Mouse (Mus musculus): ENCODE measurements around the gene Farp1. TPM values are rescaled to one million over a fixed set of nuclear protein-coding genes. Genes with fewer than 3 reads are reported as not detected.

Farp1 gene
- total RNA-seq, 2 experiments from 2014 or later = 17.5 to 27.5 TPM

- no peak for DNase-seq
Observed at GRCm38 (mm10) chr14:121057750-121058149, 22.8 kb downstream of the Farp1 start.

DNA sequence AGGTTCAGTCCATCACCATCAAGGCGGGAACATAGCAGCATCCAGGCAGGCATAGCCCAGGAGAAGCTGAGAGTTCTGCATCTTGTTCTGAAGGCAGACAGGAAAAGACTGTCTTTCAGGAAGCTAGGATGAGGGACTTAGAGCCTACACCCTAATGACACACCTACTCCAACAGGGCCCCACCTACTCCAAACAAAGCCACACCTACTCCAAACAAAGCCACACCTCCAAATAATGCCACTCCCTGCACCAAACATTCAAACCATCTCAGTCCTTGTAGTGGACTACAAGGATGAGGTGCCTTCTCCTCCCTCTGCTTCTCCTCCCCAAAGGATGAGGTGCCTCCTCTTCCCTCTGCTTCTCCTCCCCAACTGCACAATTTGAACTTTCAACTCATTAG is 23.5 kb downstream of the Farp1 start:
- no peak for DNase-seq

- peak; percentile 61 for DNase-seq
Observed at GRCm38 (mm10) chr14:121059266-121059665, 24.3 kb downstream of the Farp1 start.

GRCm38 (mm10) chr14:121060484-121060883 is 25.5 kb downstream of the Farp1 start:
- DNase-seq = no peak

DNA sequence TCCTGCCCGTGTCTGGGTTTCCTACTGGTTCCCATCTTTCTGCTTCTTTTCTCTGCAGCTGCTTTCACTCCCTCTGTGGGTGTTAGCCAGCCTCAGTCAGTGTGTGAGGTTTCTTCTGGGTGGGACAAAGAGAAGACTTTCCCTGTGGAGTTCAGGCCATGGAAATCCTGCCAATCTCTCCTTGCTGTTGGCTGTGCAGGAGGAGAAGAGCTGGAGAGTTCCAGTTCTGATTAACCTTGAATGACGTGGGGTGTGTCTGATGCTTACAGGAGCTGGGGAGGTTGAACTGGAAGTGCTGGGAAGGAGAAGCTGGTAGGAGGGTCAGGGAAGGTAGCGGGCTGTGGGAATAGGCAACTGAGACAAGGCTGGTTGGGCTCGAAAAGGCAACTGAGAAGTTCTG is 26.7 kb downstream of the Farp1 start:
- peak; percentile 27 for DNase-seq

DNA sequence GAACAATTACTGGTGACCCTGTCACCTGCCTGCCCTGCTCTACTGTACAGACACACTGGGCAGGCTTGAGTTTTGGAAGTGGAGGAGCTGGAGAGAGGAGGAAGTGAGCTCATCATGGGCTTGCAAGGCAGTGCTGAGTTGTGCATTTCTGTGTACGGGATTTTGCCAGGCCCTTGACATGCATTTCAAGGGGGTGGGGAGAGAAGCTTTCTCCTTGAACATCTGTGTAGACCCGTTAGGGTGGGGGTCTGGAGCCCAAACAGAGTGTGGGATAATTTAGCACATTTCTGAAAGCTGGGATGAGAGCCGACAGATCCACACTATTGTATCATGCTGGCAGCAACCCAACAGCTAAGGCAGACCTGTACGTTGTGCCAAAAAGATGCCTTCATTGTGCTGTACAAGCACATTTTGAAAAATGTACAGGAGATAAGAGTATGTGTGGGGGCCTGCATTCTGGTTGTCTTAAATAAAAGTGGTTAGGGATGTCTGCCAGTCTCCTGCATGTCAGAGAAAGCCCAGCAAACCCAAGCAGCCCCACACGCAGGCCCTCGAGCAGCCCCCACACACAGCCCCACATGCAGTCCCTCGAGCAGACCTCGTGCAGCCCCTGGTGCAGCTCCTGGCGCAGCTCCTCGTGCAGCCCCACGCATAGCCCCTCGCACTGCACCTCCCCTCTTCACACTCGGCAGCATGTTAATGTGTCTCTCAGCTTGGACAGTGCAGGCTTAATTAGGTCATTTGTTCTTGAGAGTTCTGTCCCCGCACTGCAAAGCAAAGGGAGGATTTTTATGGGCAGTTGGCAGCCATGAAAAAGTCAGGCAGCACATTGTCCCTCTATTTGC is 27.5 kb downstream of the Farp1 start:
- DNase-seq = peak; percentile 34

- DNase-seq = no peak
Observed at GRCm38 (mm10) chr14:121064726-121065125, 29.7 kb downstream of the Farp1 start.

DNA sequence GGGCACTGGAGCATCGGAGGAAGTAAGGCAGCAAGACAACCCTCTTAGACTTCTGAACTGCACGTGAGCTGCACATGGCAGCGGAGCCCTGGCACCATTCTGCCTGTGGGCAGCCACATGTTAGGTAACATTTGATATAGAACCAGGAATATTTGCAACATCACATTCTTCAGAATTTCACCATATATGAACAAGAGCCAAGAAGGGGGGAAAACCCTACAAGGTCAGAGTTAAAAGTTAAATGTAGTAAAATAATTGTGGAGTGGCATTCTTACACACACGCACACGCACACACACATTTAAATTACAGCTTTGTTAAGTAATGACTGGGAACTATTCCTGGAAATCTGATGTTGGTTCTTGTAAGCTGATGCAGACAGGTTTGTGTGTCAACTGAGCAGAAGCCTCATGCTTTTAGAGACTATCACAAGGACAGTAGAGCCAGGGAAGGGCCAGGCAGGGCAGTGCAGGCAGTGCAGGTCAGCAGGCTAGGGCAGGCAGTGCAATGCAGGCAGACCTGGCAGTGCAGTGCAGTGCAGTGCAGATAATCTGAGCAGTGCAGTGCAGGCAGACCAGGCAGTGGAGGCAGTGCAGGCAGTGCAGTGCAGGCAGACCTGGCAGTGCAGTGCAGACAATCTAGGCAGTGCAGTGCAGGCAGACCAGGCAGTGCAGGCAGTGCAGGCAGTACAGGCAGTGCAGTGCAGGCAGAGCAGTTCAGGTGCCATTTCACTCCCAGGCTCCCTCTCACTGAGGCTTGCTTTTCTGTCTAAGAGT is 38.3 kb downstream of the Farp1 start:
- no peak for DNase-seq

- DNase-seq = no peak
Observed at GRCm38 (mm10) chr14:121074197-121074734, 39.3 kb downstream of the Farp1 start.

GRCm38 (mm10) chr14:121080739-121081138 is 45.7 kb downstream of the Farp1 start:
- no peak for DNase-seq

DNA sequence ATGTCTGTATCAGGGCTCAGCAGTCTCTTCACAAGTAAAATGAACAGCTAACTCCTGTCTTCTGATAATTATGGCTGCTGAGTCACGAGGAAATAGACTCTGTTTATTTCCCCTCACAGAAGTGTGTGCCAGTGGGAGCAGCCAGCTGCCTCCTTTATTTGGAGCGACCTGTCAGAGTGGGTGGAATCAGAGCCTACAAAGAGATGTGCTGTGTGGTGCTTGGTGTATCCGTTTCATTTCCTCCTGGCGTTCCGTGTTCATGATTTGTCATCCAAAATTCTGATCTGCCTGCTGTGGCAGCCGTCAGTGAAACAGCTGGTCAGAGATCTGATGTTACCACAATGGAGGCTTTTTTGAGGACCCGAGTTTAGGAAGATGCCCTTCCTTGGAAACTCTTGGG is 47.3 kb downstream of the Farp1 start:
- peak; percentile 32 for DNase-seq

GRCm38 (mm10) chr14:121082793-121083192 is 47.8 kb downstream of the Farp1 start:
- no peak for DNase-seq

- no peak for DNase-seq
Observed at GRCm38 (mm10) chr14:121083352-121083751, 48.4 kb downstream of the Farp1 start.

GRCm38 (mm10) chr14:121092517-121092916 is 57.5 kb downstream of the Farp1 start:
- no peak for DNase-seq

- DNase-seq = no peak
Observed at GRCm38 (mm10) chr14:121093860-121094259, 58.9 kb downstream of the Farp1 start.

DNA sequence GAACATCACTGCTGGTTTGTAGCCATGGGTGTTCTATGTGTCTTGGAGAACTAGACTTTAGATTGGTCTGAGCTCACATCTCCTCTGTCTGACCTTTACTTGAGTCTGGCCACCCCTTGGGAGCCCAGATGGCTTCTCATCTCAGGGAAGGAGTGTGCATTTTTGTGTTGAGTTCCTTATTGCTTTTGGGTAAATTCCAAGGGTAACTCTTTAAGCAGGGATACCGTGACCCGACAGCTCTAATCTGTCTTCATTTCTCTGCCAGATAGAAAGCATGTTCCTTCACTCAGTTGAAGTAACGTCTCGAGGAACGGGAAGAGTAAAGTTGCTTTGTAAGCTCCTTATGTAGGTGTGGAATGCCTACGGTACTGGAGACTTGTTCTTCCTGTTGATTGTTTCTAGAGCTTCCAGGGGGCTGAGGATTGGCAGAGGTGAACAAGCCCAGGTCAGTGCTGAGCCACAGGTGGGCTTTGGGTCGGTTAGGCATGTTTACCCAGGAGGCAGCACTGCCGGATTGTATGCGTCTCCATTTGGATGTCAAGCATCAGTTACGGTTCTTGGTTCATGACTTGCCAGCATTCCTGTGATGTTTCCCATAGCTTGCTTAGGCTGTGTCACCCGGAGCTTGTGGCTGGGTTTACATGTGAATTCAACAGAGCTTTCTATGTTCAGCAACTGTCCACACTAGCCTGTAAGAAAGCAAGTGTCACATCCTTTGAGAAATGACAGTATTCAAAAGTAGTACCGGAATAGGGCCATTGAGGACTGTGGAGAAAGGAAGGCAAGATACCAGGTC is 62.8 kb downstream of the Farp1 start:
- DNase-seq = no peak

DNA sequence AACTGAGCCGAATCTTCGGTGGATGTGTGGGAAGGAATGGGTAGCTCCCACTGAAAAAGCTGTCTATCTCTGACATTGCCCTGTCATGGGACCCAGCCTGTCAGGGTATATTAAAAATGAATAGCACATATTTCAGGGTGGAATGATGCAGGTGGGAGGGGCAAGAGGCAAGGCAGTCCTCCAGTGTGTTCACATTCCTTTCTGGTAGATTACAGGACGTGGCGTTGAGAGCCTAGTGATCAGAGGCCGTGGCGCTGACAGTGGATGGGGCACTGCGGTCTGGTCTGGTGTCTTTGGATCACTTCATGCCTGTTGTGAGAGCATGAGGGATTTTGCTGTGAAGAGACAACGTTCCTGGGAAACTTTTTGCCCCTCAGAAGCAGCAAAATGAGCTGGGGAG is 64.1 kb downstream of the Farp1 start:
- DNase-seq = no peak

- DNase-seq = no peak
Observed at GRCm38 (mm10) chr14:121099876-121100275, 64.9 kb downstream of the Farp1 start.

GRCm38 (mm10) chr14:121100829-121101228 is 65.8 kb downstream of the Farp1 start:
- no peak for DNase-seq

DNA sequence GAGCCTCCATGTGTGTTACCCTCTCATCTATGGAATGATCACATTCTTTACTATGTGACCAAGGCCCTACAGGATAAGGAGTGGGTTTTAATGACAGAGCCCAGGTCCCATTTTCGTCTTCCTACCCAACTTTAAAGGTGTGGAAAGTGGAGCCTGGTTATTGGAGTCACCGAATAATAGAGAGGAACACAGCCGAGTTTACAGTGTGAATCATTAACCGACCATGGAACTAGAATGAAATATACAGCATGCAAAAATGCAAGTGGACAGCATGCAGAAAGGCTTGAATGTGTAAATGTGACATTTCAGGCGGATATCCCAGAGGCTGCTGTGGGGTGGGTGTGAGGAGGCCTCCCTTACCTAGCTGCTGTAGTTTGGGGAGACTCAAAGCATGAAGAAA is 66.5 kb downstream of the Farp1 start:
- no peak for DNase-seq

DNA sequence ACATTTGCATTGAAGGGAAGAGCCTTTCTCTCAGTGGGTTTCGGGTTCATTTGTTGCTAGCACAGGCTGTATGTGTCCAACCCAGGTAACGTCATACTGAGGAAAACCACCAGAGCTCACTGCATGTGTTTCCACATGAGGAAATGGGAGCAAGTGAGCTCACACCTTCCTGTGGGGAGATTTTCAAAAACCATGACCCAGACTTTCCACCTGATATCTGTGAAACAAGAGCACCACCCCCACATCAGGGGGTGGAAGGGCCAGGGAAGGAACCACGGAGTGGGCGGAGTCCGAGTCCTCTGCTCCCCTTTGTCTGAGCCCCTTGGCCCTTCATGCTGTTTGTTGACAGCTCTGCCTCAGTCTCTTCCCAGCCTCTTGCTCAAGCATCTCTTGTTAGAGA is 67.6 kb downstream of the Farp1 start:
- no peak for DNase-seq

GRCm38 (mm10) chr14:121103459-121103858 is 68.5 kb downstream of the Farp1 start:
- DNase-seq = no peak
